Mouse (Mus musculus) kidney, embryonic 16.5 days (tissue): ENCODE results near the gene Prtg. TPM values are rescaled to one million over a fixed set of nuclear protein-coding genes. Genes with fewer than 3 reads are reported as not detected.
A peak's percentile ranks its signal among the peaks of the same experiment; 100 is the strongest.

ENCODE experiments used
- ATAC-seq: fragments of 200-750 bp; cut with Nextera tagmentation; 2 replicates; pipeline ENCODE4 v1.8.0; 2017; ENCODE audit warnings: moderate TSS enrichment; ENCODE audit not compliant: low FRiP score, low TSS enrichment
- H3K27ac ChIP-seq: fragments of 300-500 bp; sonication (generic); 2 replicates; pipeline ENCODE4 v1.5.1; 2014; ENCODE audit warnings: low read length
- H3K27me3 ChIP-seq: fragments of 300-500 bp; sonication (generic); 2 replicates; pipeline ENCODE4 v1.6.1; 2014; ENCODE audit warnings: low read length, control low read depth, mixed read lengths; ENCODE audit not compliant: insufficient read depth
- H3K36me3 ChIP-seq: fragments of 300-500 bp; sonication (generic); 2 replicates; pipeline ENCODE4 v1.6.1; 2014; ENCODE audit warnings: low read length, control low read depth, mixed read lengths; ENCODE audit not compliant: insufficient read depth
- H3K4me1 ChIP-seq: fragments of 300-500 bp; sonication (generic); 2 replicates; pipeline ENCODE4 v1.6.1; 2014; ENCODE audit warnings: low read length, control low read depth, mixed read lengths; ENCODE audit not compliant: insufficient read depth
- H3K4me2 ChIP-seq: fragments of 300-500 bp; sonication (generic); replicated peaks from 2 replicates; pipeline ENCODE4 v1.6.1; 2014; ENCODE audit warnings: low read depth, low read length
- H3K4me3 ChIP-seq: fragments of 300-500 bp; sonication (generic); 2 replicates; pipeline ENCODE4 v1.5.1; 2014; ENCODE audit warnings: mild to moderate bottlenecking, low read length
- H3K9ac ChIP-seq: fragments of 300-500 bp; sonication (generic); replicated peaks from 2 replicates; pipeline ENCODE4 v1.6.1; 2014; ENCODE audit warnings: low read length
- H3K9me3 ChIP-seq: fragments of 300-500 bp; sonication (generic); 2 replicates; pipeline ENCODE4 v1.6.1; 2016; ENCODE audit warnings: low read length, control low read depth
- WGBS: fragments of 180-500 bp; shearing (Covaris S2); extraction: QIAGEN DNeasy Blood & Tissue Kit; methylation state at CpG from one replicate; pipeline ENCODE4 v1.1.7; 2014; 5-methylcytosine and 5-hydroxymethylcytosine counted together
- polyA plus RNA-seq: library from polyadenylated mRNA; unstranded; fragments of >200 nt; fragmentation: Nextera tagmentation; extraction: Ambion mirVana; gene quantifications from 2 replicates; pipeline ENCODE4 v1.2.1, GENCODE M21; 2015

Gene Prtg
- polyA plus RNA-seq, 1 experiment from 2014 or later: 1.8 TPM

DNA sequence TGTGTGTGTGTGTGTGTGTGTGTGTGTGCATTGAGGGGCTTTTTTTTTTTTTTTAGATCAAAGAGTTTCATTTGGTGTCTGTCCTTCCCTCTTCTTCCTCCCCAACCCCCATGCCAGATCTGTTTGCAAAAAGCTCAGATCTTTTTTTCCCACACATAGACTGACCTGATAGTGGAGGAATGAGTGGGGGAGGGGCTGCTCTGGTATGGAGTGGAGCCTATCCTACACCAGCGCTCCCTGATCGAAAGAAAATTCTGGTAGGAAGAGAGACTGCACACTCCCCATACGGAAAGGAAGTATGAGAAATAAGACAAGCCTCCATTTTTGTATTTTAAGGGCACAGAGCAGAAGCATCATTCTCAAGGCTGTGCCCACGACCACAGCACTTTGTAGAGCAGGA is 25.2 kb upstream of the Prtg start:
- H3K36me3 ChIP-seq: no peaks in the 10 kb centered on the region
- no peak overlapping the region for H3K4me2 ChIP-seq
- H3K27me3 ChIP-seq: no peaks in the 10 kb centered on the region
- 45% methylated on average over 4 of the region's 4 CpGs for WGBS
- no peak overlapping the region for H3K27ac ChIP-seq
- no peak for ATAC-seq
- no peaks in the 10 kb centered on the region for H3K9me3 ChIP-seq
- peaks cover 33% of the 10 kb centered on the region for H3K4me1 ChIP-seq
- no peak overlapping the region for H3K4me3 ChIP-seq
- H3K9ac ChIP-seq: no peak overlapping the region

- 28% methylated on average over 8 of the region's 8 CpGs for WGBS
- ATAC-seq: no peak
Observed at GRCm38 (mm10) chr9:72782121-72782520, 24.6 kb upstream of the Prtg start.

DNA sequence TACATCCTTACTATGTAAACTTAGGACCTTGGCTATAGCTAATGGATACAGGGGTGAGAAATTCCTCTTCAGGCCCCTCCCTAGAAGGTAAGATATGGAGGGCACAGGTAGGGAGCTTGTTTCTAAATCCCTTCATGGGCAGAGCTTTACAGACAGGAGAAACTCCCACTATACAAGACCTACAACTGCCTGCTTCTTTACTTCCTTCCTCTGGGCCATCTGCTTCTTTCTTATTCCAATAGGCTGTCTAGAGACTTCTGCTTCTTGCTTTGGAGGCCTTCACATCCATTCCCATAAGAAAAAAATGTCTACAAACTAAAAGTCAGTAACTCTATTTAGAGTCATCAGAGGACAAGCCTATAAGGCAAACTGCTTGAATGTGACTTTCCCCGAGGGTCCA is 18.9 kb upstream of the Prtg start:
- no peaks in the 10 kb centered on the region for H3K9me3 ChIP-seq
- no peak overlapping the region for H3K9ac ChIP-seq
- 93% methylated on average over 1 of the region's 1 CpGs for WGBS
- H3K4me3 ChIP-seq: no peak overlapping the region
- no peaks in the 10 kb centered on the region for H3K27me3 ChIP-seq
- no peaks in the 10 kb centered on the region for H3K36me3 ChIP-seq
- H3K4me1 ChIP-seq: peaks cover 17% of the 10 kb centered on the region
- H3K27ac ChIP-seq: no peak overlapping the region
- no peak overlapping the region for H3K4me2 ChIP-seq
- ATAC-seq: no peak

More at GRCm38 (mm10) chr9:72782121-72782520, 24.6 kb upstream of the Prtg start:
- Histone ChIP-seq H3K9ac (no peak overlapping the region), H3K4me2 (no peak overlapping the region), H3K4me1 (peaks cover 33% of the 10 kb centered on the region), H3K27me3 (no peaks in the 10 kb centered on the region), H3K36me3 (no peaks in the 10 kb centered on the region), H3K4me3 (no peak overlapping the region), H3K27ac (no peak overlapping the region), H3K9me3 (no peaks in the 10 kb centered on the region)

- no peak overlapping the region for H3K4me3 ChIP-seq
- H3K4me2 ChIP-seq: no peak overlapping the region
- H3K9ac ChIP-seq: no peak overlapping the region
- WGBS: 43% methylated on average over 14 of the region's 14 CpGs
- no peak for ATAC-seq
- H3K27ac ChIP-seq: no peak overlapping the region; the same call in 1 of the 2 replicates
- peaks cover 3% of the 10 kb centered on the region; the same call in 1 of the 2 replicates for H3K9me3 ChIP-seq
- H3K36me3 ChIP-seq: no peaks in the 10 kb centered on the region
- H3K27me3 ChIP-seq: no peaks in the 10 kb centered on the region
- peaks cover 17% of the 10 kb centered on the region for H3K4me1 ChIP-seq
Observed at GRCm38 (mm10) chr9:72790530-72791212, 16.0 kb upstream of the Prtg start.

- no peak overlapping the region for H3K4me3 ChIP-seq
- ATAC-seq: 0 out of 2 replicates have a peak, but pooled peaks have one; percentile 49
- H3K36me3 ChIP-seq: no peaks in the 10 kb centered on the region
- H3K9me3 ChIP-seq: peaks cover 3% of the 10 kb centered on the region; the same call in 1 of the 2 replicates
- no peak overlapping the region for H3K27ac ChIP-seq
- H3K4me2 ChIP-seq: peak overlapping the region; percentile 18; the same call in 1 of the 2 replicates
- H3K27me3 ChIP-seq: no peaks in the 10 kb centered on the region
- WGBS: 32% methylated on average over 10 of the region's 10 CpGs
- no peak overlapping the region for H3K9ac ChIP-seq
- H3K4me1 ChIP-seq: peaks cover 17% of the 10 kb centered on the region
Observed at GRCm38 (mm10) chr9:72791213-72791582, 15.5 kb upstream of the Prtg start.

GRCm38 (mm10) chr9:72791681-72792080 is 15.0 kb upstream of the Prtg start:
- 18% methylated on average over 6 of the region's 6 CpGs for WGBS
- peaks cover 17% of the 10 kb centered on the region for H3K4me1 ChIP-seq
- no peak overlapping the region for H3K4me2 ChIP-seq
- H3K9me3 ChIP-seq: peaks cover 3% of the 10 kb centered on the region; the same call in 1 of the 2 replicates
- ATAC-seq: peak; percentile 19; the same call in 1 of the 2 replicates
- no peak overlapping the region for H3K9ac ChIP-seq
- H3K27me3 ChIP-seq: no peaks in the 10 kb centered on the region
- H3K36me3 ChIP-seq: no peaks in the 10 kb centered on the region
- H3K27ac ChIP-seq: no peak overlapping the region
- H3K4me3 ChIP-seq: no peak overlapping the region

DNA sequence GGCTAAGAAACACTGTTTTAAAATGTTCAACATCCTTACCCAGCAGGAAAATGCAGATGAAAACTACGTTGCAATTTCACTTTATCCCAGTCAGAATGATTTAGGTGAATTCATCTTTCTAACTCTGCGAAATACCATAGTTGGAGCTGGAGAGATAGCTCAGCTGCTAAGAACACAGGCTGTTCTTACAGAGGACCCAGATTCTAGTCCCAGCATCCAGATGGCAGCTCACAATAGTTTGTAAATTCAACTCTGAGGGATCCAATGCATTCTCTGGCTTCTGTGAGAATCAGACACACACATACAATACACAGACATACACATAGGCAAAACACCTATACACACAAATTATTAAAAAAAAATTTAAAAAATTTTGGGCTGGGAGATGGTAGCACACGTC is 11.4 kb upstream of the Prtg start:
- Histone ChIP-seq H3K27me3 (no peaks in the 10 kb centered on the region), H3K27ac (no peak overlapping the region), H3K4me1 (peaks cover 17% of the 10 kb centered on the region), H3K4me2 (no peak overlapping the region), H3K9ac (no peak overlapping the region), H3K36me3 (no peaks in the 10 kb centered on the region), H3K4me3 (no peak overlapping the region), H3K9me3 (peaks cover 3% of the 10 kb centered on the region; the same call in 1 of the 2 replicates)
- WGBS: 75% methylated on average over 3 of the region's 3 CpGs
- ATAC-seq: no peak

DNA sequence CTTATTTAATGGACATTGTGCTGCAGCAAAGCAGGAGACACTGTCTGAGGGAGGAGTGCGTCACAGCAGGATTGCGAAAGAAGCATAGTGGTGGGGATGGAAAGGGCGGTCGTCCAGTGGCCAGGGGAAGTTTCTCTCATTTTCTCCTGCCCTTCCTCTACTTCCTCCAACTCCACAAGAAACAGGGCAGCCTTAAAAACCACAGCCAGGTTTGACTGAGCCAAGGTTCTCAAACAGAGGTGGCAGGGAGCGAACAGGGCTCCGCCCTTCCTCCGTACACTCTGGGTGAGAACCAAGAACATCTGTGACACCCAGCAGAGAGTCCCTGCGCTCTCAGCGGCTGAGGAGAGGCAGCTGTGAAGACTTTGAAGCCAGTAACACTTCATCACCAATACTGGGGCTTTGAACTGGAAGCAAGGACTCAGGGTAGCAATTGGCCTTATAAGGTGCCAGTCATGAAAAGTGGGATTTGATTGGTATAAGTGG is 9.5 kb upstream of the Prtg start:
- H3K4me1 ChIP-seq: 0 out of 2 replicates have a peak, but pooled peaks cover 4% of the 10 kb centered on the region
- H3K27me3 ChIP-seq: no peaks in the 10 kb centered on the region
- WGBS: 50% methylated on average over 9 of the region's 9 CpGs
- ATAC-seq: no peak
- 0 out of 2 replicates have a peak overlapping the region, but pooled peaks have one; percentile 11 for H3K9ac ChIP-seq
- H3K4me2 ChIP-seq: 0 out of 2 replicates have a peak overlapping the region, but pooled peaks have one; percentile 1
- H3K9me3 ChIP-seq: peaks cover 3% of the 10 kb centered on the region; the same call in 1 of the 2 replicates
- no peak overlapping the region for H3K27ac ChIP-seq
- no peaks in the 10 kb centered on the region for H3K36me3 ChIP-seq
- no peak overlapping the region for H3K4me3 ChIP-seq

- no peaks in the 10 kb centered on the region for H3K36me3 ChIP-seq
- WGBS: 50% methylated on average over 4 of the region's 4 CpGs
- ATAC-seq: no peak
- no peak overlapping the region for H3K27ac ChIP-seq
- no peaks in the 10 kb centered on the region for H3K27me3 ChIP-seq
- no peak overlapping the region for H3K4me2 ChIP-seq
- peaks cover 15% of the 10 kb centered on the region for H3K4me1 ChIP-seq
- no peak overlapping the region for H3K4me3 ChIP-seq
- no peak overlapping the region for H3K9ac ChIP-seq
- H3K9me3 ChIP-seq: no peaks in the 10 kb centered on the region
Observed at GRCm38 (mm10) chr9:72803280-72803679, 3.4 kb upstream of the Prtg start.

DNA sequence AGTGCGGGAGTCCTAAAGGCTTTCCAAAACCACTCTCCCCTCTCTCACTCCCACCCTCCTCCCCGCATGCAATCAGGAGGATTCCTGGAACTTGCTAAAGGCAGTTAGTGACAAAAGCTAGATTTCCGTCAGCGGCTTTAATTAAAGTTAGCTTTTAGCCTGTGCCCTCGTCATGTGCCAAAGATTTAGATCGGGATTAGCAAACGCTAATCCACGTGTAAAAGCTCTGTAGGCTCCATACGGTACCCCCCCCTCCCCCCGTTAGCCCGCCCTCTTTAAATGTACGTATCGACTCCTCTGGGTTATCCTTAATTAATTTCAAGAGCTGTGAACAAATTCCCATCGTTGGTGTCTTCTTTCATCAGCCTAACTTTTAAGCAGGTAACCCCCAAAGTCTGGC is 528 bp upstream of the Prtg start:
- H3K4me3 ChIP-seq: peak overlapping the region; percentile 82
- no peaks in the 10 kb centered on the region for H3K9me3 ChIP-seq
- no peaks in the 10 kb centered on the region for H3K36me3 ChIP-seq
- peaks cover 24% of the 10 kb centered on the region for H3K4me1 ChIP-seq
- H3K27me3 ChIP-seq: no peaks in the 10 kb centered on the region
- peak overlapping the region; percentile 92 for H3K4me2 ChIP-seq
- 9% methylated on average over 14 of the region's 14 CpGs for WGBS
- 0 out of 2 replicates have a peak overlapping the region, but pooled peaks have one; percentile 11 for H3K9ac ChIP-seq
- H3K27ac ChIP-seq: no peak overlapping the region
- no peak for ATAC-seq
